Mouse (Mus musculus): Measurements from ENCODE around the gene Akap1. TPM values are rescaled to one million over a fixed set of nuclear protein-coding genes. Genes with fewer than 3 reads are reported as not detected.

Gene Akap1
- polyA plus RNA-seq, 1 experiment = 41.3 TPM

GRCm38 (mm10) chr11:88851049-88851825 lies 13.1 kb downstream of the Akap1 start:
- no peaks in the 10 kb centered on the region for H3K27me3 ChIP-seq (ENCODE audit: control insufficient read depth, insufficient read depth, low read length)
- DNase-seq = no peak
- WGBS = 96% methylated on average over 15 of the region's 15 CpGs
- H3K27ac ChIP-seq (ENCODE audit: control insufficient read depth, insufficient read depth, low read length) = no peak overlapping the region
- H3K4me3 ChIP-seq (ENCODE audit: control insufficient read depth, insufficient read depth, low read length) = no peak overlapping the region
- TF ChIP-seq CTCF (IDR thresholded peaks at IDR 0.05; ENCODE audit: borderline replicate concordance, control insufficient read depth, extremely low read depth, insufficient read depth, low read length, poor library complexity) (no peak), POLR2A (IDR thresholded peaks at IDR 0.05; ENCODE audit: control insufficient read depth, extremely low read depth, insufficient read depth, low read length, poor library complexity) (no peak)
- no peaks in the 10 kb centered on the region for H3K36me3 ChIP-seq (ENCODE audit: control insufficient read depth, insufficient read depth, low read length)
- H3K4me1 ChIP-seq (replicated peaks; ENCODE audit: control insufficient read depth, insufficient read depth, low read length) = peaks cover 6% of the 10 kb centered on the region

DNA sequence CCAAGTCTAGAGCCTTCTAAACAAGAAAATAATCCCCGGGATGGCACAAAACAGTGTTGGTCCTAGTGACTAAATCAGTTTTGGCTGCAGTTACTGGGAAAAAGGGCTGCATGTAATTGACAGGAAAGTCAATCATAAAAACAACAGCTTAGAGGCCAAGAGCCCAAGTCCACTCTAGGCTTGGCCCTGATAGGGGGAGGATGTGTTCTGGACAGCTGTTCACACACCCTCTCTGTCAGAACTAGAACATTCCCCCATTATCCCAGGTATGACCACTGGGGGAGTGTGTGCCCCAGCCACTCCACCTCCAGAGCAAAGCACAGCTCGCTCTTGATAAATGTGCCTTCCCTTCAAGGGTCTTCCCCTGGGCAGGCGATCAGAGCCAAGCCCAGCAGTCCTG lies 14.7 kb downstream of the Akap1 start:
- Histone ChIP-seq H3K4me3 (ENCODE audit: control insufficient read depth, insufficient read depth, low read length) (no peak overlapping the region), H3K27me3 (ENCODE audit: control insufficient read depth, insufficient read depth, low read length) (no peaks in the 10 kb centered on the region), H3K36me3 (ENCODE audit: control insufficient read depth, insufficient read depth, low read length) (no peaks in the 10 kb centered on the region), H3K27ac (ENCODE audit: control insufficient read depth, insufficient read depth, low read length) (no peak overlapping the region), H3K4me1 (replicated peaks; ENCODE audit: control insufficient read depth, insufficient read depth, low read length) (peaks cover 6% of the 10 kb centered on the region)
- WGBS = 79% methylated on average over 3 of the region's 3 CpGs
- TF ChIP-seq POLR2A (IDR thresholded peaks at IDR 0.05; ENCODE audit: control insufficient read depth, extremely low read depth, insufficient read depth, low read length, poor library complexity) = no peak
- TF ChIP-seq CTCF (IDR thresholded peaks at IDR 0.05; ENCODE audit: borderline replicate concordance, control insufficient read depth, extremely low read depth, insufficient read depth, low read length, poor library complexity) = no peak
- DNase-seq = no peak

- TF ChIP-seq CTCF (IDR thresholded peaks at IDR 0.05; ENCODE audit: borderline replicate concordance, control insufficient read depth, extremely low read depth, insufficient read depth, low read length, poor library complexity) (no peak), POLR2A (IDR thresholded peaks at IDR 0.05; ENCODE audit: control insufficient read depth, extremely low read depth, insufficient read depth, low read length, poor library complexity) (no peak)
- no peak overlapping the region for H3K4me3 ChIP-seq (ENCODE audit: control insufficient read depth, insufficient read depth, low read length)
- no peaks in the 10 kb centered on the region for H3K36me3 ChIP-seq (ENCODE audit: control insufficient read depth, insufficient read depth, low read length)
- H3K27me3 ChIP-seq (ENCODE audit: control insufficient read depth, insufficient read depth, low read length) = no peaks in the 10 kb centered on the region
- H3K27ac ChIP-seq (ENCODE audit: control insufficient read depth, insufficient read depth, low read length) = no peak overlapping the region
- WGBS = 65% methylated on average over 8 of the region's 8 CpGs
- no peak for DNase-seq
- peaks cover 6% of the 10 kb centered on the region for H3K4me1 ChIP-seq (replicated peaks; ENCODE audit: control insufficient read depth, insufficient read depth, low read length)
These were observed 15.1 kb downstream of the Akap1 start for GRCm38 (mm10) chr11:88849284-88849683.

- H3K4me1 ChIP-seq (replicated peaks; ENCODE audit: control insufficient read depth, insufficient read depth, low read length) = peaks cover 6% of the 10 kb centered on the region
- 50% methylated on average over 5 of the region's 5 CpGs for WGBS
- DNase-seq = peak; percentile 37
- no peak overlapping the region for H3K4me3 ChIP-seq (ENCODE audit: control insufficient read depth, insufficient read depth, low read length)
- TF ChIP-seq POLR2A (IDR thresholded peaks at IDR 0.05; ENCODE audit: control insufficient read depth, extremely low read depth, insufficient read depth, low read length, poor library complexity) = no peak
- TF ChIP-seq CTCF (IDR thresholded peaks at IDR 0.05; ENCODE audit: borderline replicate concordance, control insufficient read depth, extremely low read depth, insufficient read depth, low read length, poor library complexity) = peak; percentile 74; the same call in 1 of the 2 replicates
- H3K36me3 ChIP-seq (ENCODE audit: control insufficient read depth, insufficient read depth, low read length) = no peaks in the 10 kb centered on the region
- H3K27ac ChIP-seq (ENCODE audit: control insufficient read depth, insufficient read depth, low read length) = no peak overlapping the region
- H3K27me3 ChIP-seq (ENCODE audit: control insufficient read depth, insufficient read depth, low read length) = no peaks in the 10 kb centered on the region
These were observed 15.8 kb downstream of the Akap1 start for GRCm38 (mm10) chr11:88848590-88848989.

DNA sequence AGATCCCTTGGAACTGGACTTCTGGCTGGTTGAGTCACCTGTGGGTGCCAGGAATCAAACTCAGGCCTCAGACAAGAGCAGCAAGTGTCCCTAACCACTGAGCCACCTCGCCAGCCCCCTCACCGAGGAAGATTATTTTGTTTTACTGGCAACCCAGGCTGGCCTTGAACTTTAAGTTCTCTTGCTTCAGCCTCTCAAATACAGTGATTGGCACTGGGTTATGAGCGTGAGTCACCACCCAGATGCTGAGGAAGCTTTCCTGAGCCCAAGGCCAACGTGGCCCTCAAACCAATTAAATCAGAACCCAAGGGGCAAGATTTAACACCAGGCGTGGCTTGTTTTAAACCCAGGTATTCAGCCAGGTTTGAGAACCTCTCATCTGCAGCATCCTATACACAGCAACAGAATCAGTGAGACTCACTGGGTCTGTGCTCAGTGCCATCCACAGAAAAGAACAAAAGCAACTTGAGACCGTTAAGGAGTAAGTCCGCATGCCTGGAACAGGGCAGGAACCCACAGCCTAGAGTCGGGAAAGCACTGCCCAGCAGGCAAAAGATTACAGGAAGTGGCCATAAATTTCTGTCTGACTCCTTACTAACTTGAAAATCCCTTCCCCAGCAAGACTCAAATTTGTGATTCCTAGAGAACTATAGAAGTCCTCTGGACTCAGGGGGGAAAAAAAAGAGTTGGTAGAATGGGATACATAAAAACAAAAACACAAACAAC lies 16.9 kb downstream of the Akap1 start:
- WGBS = 86% methylated on average over 8 of the region's 8 CpGs
- TF ChIP-seq POLR2A (IDR thresholded peaks at IDR 0.05; ENCODE audit: control insufficient read depth, extremely low read depth, insufficient read depth, low read length, poor library complexity) = no peak
- TF ChIP-seq CTCF (IDR thresholded peaks at IDR 0.05; ENCODE audit: borderline replicate concordance, control insufficient read depth, extremely low read depth, insufficient read depth, low read length, poor library complexity) = no peak
- Histone ChIP-seq H3K4me3 (ENCODE audit: control insufficient read depth, insufficient read depth, low read length) (no peak overlapping the region), H3K36me3 (ENCODE audit: control insufficient read depth, insufficient read depth, low read length) (no peaks in the 10 kb centered on the region), H3K27ac (ENCODE audit: control insufficient read depth, insufficient read depth, low read length) (no peak overlapping the region), H3K4me1 (replicated peaks; ENCODE audit: control insufficient read depth, insufficient read depth, low read length) (peaks cover 6% of the 10 kb centered on the region), H3K27me3 (ENCODE audit: control insufficient read depth, insufficient read depth, low read length) (no peaks in the 10 kb centered on the region)
- no peak for DNase-seq

DNA sequence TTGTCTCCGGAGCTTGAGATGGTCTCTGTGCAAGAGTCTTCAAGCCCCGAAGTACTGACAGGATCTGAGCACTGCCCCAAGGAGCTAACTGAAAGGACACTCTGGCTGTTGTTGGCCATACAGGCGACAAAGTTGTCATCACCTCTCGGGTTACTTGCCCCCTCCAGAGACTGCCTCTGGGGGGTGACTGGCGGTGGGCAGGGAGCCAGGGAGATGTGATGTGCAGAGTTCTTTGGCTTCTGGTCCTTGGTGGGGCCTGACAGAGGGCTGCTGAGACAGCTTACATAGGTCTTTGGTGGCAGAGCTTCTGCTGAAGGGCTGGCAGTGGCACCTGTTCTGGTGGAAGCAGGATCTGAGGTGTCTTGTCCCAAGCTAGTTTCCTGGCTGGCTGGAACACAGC lies 20.0 kb downstream of the Akap1 start:
- no peaks in the 10 kb centered on the region for H3K27me3 ChIP-seq (ENCODE audit: control insufficient read depth, insufficient read depth, low read length)
- no peak overlapping the region for H3K4me3 ChIP-seq (ENCODE audit: control insufficient read depth, insufficient read depth, low read length)
- no peak overlapping the region for H3K27ac ChIP-seq (ENCODE audit: control insufficient read depth, insufficient read depth, low read length)
- TF ChIP-seq CTCF (IDR thresholded peaks at IDR 0.05; ENCODE audit: borderline replicate concordance, control insufficient read depth, extremely low read depth, insufficient read depth, low read length, poor library complexity) (no peak), POLR2A (IDR thresholded peaks at IDR 0.05; ENCODE audit: control insufficient read depth, extremely low read depth, insufficient read depth, low read length, poor library complexity) (no peak)
- no peaks in the 10 kb centered on the region for H3K36me3 ChIP-seq (ENCODE audit: control insufficient read depth, insufficient read depth, low read length)
- 94% methylated on average over 5 of the region's 5 CpGs for WGBS
- no peak for DNase-seq
- peaks cover 6% of the 10 kb centered on the region for H3K4me1 ChIP-seq (replicated peaks; ENCODE audit: control insufficient read depth, insufficient read depth, low read length)
